Mouse (Mus musculus) left cerebral cortex, postnatal 14 days (tissue): ENCODE data around the gene Dapk1. TPM values are rescaled to one million over a fixed set of nuclear protein-coding genes. Genes with fewer than 3 reads are reported as not detected.

Source experiments
- DNase-seq, 2 experiments: peaks; one replicate each; pipeline ENCODE4 v3.0.0; 2021 to 2022; ENCODE audit warnings: low spot score in 2 of 2, mixed read lengths in 1 of 2
- intact Hi-C: fragments of 180-260 bp; cut with DNase I; formaldehyde crosslinking; loops from one replicate; pipeline ENCODE4 v1.15.1; 2025
- total RNA-seq, 2 experiments: library from RNA; stranded (reverse); gene quantifications; 2 replicates each; pipeline ENCODE4 v1.2.3; 2021

Gene Dapk1
- total RNA-seq, 2 experiments from 2014 or later = 78.6 to 89.5 TPM

GRCm38 (mm10) chr13:60684806-60685205 lies 83.1 kb downstream of the Dapk1 start:
- intact Hi-C loops = loop anchor here (5.0 kb wide), 1 partner anchor 63 kb away; no protein-coding TSS in a partner anchor
- DNase-seq = no peak

DNA sequence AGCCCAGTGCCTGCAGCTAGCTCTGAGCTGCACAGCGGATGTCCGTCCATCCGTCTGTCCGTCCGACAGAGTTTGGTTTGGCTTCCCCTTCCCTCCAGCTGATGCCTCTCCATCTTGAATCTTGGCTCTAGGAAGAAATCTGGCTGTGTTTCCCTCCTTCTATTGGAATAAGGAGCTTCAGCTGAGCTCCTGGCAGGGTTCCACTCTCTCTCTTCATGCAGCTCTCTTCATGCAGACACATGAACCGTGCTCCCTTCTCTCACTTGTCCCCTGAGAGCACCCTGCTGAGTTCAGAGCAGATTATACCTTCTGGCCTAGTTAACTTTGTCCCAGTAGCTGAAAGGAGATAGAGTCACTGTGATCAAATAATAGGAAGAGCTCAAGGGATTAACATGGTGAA lies 83.5 kb downstream of the Dapk1 start:
- intact Hi-C loops = loop anchor here (5.0 kb wide), 1 partner anchor 63 kb away; no protein-coding TSS in a partner anchor
- peak in 1 of 2 experiments; percentile 61 for DNase-seq

DNA sequence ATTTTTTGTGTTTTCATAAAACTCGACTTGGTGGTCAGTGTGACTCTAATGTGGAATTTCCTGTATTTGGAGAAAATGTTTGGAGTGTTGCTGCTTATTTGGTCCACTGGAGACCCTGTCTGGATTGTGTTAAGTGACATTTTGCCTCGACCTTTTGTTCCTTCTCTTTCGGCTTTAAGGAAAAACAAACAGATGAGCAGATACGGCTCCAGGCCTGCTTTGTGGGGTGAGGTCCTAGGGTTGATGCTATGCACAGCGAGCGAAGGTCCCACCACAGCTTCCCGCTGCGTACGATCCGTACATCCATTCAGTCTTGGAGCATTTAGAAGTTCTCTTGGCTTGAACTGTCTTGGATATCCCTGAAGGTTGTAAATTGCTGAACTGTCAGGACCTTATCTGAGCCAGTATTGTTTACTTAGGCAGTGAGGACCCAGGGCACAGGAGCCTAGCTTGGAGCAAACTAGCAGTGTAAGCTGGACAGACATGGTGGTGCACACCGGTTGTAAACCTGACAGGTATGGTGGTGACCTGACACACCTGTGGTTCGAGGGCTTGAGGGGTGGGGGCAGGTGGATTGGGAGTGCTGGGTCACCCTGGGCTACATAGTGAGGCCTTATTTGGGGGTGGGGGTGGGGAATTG lies 84.4 kb downstream of the Dapk1 start:
- intact Hi-C loops = loop anchor here (5.0 kb wide), 1 partner anchor 64 kb away; no protein-coding TSS in a partner anchor
- no peak for DNase-seq

DNA sequence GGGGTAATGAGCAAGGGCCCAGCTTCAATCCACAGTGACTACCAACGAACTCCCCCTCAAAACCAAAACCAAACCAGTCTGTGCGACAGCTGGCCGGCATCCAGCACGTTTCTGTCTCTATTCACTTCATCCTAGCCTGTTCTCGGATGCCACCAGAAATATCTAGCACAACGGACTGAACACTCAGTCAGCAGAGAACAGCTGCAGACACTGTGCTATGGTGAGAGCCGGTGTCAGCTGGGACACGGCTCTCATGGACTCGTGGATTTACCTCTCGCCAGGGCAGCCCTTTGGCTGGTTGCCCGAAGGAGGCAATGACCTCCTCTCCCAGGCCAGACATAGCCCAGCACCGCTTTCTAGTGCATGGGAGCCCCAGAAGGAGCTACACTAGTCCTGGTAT lies 85.2 kb downstream of the Dapk1 start:
- intact Hi-C loops = loop anchor here (5.0 kb wide), 1 partner anchor 65 kb away; no protein-coding TSS in a partner anchor
- peak; percentile 75 to 87 for DNase-seq

DNA sequence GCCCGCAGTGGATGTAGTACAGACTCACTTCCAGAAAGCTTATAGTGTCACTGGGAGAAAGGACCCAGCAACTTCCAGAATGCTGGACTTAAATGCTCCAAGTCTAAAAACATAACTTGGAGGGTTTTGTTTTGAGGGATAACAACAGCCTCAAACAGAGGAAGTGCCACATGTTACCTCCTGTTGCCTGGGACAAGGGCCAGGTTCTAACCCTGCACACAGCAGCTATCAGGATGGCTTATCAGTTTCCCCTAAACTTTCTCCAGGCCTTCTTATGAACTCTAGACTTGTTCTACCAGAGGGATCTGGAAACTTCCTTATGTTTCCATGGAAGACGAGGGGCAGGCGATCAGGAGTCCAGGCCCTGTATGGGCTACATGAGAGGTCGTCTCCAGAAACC lies 85.7 kb downstream of the Dapk1 start:
- no peak for DNase-seq
- intact Hi-C loops = loop anchor here (5.0 kb wide), 1 partner anchor 65 kb away; no protein-coding TSS in a partner anchor

DNA sequence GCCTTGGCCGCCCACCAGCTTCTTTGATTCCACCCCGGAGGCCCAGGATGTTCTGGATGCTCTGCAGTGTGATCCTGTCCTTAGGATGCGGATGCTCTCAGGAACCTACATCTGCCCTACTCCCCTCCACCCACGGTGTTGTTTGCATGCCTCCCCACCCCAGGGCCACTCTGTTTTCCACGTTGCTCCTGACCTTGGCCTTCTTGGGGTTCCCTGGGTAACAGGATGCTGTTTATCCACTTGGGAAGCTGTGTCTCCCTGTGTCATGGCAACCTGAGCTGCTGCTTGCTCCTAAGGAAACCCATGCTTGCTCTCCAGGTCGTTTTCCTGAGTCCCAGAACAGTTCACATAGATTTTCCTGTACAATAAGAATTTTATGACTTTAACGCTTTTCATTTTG lies 86.1 kb downstream of the Dapk1 start:
- no peak for DNase-seq
- intact Hi-C loops = loop anchor here (5.0 kb wide), 1 partner anchor 66 kb away; no protein-coding TSS in a partner anchor

DNA sequence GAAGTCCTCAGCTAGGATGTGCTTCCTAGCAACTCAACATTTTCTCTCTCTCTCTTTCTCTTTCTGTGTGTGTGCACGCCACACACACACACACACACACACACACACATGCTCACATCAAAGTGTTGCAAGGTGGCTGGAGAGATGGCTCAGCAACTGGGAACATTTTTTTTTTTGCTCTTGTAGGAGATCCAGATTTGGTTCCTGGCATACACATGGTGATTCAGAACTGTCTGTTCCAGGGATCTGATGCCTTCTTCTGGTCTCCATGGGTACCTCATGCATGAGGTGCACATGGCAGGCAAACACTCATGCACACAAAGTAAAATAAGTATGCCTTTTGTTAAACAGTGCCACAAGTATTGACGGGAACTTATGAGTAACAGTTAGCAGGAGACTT lies 89.2 kb downstream of the Dapk1 start:
- intact Hi-C loops = loop anchor here (5.0 kb wide), 1 partner anchor 46 kb away; no protein-coding TSS in a partner anchor
- DNase-seq = peak in 1 of 2 experiments; percentile 81

GRCm38 (mm10) chr13:60691940-60692339 lies 90.2 kb downstream of the Dapk1 start:
- no peak for DNase-seq
- intact Hi-C loops = loop anchor here (5.0 kb wide), 1 partner anchor 45 kb away; no protein-coding TSS in a partner anchor

- intact Hi-C loops = no loop called here
- DNase-seq = no peak
Observed at GRCm38 (mm10) chr13:60695186-60695980, 93.6 kb downstream of the Dapk1 start.

- no peak for DNase-seq
- intact Hi-C loops = no loop called here
Observed at GRCm38 (mm10) chr13:60696323-60696722, 94.6 kb downstream of the Dapk1 start.

DNA sequence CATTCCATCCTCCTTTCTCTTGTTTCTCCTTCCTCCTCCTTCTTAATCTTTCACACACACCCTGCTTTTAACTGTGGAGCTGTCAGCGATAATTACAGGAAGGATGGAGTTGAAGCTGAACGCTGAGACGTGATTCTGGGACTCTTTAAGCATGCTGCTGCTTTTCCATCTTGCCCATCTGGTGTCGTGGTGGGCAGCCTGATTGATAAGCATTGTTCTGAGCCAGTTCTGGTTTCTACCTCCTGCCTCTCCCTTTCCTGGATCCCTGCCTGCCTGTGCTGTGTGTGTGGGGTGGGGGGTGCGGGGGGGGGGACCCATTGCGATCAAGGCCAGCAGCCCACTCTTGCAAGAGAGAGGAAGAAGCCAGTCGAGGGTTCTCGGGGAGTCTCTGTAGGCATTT lies 95.0 kb downstream of the Dapk1 start:
- intact Hi-C loops = no loop called here

DNA sequence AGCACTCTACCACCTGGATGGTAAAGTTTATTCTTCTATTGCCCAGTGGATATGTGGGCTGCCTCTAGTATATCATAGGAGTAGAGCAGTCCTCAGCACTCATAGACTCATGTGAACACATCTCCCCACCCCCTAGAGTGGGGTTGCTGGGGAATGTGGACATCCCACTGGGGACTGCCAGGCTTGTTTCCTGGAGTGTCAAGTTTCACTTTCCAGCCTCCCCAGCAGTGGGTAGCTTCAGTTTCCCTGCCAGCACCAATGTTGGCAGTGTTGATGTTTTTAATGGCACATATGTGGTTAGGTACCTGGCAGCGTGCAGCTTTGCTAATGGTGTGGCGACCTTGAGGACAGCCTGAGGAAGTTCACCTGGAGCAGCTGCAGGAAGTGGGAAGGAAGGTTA lies 96.3 kb downstream of the Dapk1 start:
- DNase-seq = no peak
- intact Hi-C loops = no loop called here

More for the DNA sequence above, 95.0 kb downstream of the Dapk1 start:
- DNase-seq = no peak

DNA sequence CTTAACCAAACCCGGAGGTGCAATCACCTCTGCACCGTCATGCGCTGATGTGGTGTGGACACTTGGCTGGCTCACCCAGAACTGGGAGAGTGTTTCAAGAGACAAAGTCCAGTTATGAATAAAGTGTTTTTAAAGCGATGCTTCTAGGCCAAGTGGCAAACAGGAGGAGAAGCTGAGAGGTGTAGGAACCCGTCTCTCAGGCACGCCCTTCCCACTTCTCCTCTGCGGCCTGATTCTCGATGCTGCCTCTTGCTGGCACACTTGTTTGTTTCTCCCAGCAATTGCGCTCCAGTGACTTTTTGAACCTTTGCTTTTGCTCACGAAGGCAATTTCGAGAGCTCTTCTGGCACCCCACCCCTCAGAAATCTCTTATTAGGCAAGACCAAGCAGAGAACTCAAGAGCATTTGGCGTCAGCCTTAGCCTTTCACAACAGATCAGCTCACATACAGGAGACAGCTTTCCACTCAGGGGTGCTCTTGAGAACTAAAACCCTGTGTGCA lies 100.0 kb downstream of the Dapk1 start:
- no peak for DNase-seq
- intact Hi-C loops = no loop called here

DNA sequence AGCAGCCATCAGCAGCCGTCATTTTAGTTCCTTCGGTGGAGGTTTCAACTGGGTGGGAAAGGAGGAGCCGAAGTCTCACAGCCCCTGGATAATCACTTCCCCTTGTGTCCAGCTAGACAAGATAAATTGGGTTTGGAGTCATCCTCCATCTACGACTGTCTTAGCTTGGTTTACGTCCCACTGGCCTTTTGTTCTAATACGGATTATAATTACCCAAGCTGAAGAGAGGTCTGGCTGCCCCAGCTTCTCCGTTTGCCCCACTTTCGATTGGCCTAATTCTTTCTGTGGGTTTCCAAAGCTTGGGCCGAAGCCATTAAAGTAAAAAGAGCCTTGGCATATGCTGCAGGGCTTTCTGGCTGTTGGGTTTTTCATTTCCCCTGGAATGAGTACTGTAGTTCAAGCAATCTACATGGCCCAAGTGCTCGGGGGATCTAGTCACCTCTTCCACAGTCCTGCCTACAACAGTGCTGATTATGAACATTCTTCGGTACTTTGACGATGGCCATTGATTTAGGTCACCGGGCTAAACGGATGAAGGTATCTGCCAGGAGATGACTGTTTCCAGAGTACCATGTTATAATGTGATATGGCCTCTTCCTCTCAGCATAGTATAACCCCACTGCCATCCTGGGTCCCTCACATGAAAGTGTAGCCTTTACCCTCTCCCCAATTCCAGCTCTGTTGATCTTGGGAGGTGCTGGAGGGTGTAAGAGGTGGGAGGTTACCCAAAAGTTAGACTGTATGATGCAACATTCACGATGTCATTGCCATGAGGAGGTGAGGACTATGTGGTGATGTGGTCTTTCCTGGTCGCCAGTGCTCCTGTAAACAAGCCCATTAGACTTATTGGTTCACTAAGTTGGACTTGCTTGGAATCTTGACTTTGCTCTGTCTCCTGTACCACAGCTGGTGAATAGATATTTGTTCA lies 106.1 kb downstream of the Dapk1 start:
- intact Hi-C loops = no loop called here
- no peak for DNase-seq

- intact Hi-C loops = no loop called here
- no peak for DNase-seq
Observed at GRCm38 (mm10) chr13:60709136-60709535, 107.4 kb downstream of the Dapk1 start.

GRCm38 (mm10) chr13:60710963-60711362 lies 109.2 kb downstream of the Dapk1 start:
- no peak for DNase-seq
- intact Hi-C loops = no loop called here

DNA sequence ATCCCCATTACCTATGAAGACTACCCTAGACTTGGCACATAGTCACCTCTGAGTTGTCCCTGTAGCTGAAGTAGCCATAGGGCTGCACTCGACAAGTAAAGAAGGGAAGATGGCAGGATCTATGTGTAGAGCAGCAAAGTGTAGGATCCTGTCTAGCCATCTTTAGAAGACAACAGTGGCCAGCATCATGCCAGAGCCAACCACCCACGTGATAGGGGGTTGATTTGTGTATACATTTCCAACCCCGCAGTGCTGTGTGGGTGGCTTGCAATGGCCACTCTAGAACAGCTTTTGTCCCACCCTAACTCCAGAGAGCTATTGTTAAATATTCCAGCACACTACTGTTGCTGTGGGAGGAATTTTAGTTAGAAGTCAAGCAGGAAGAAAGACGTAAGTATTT lies 111.8 kb downstream of the Dapk1 start:
- peak in 1 of 2 experiments; percentile 59 for DNase-seq
- intact Hi-C loops = no loop called here

- intact Hi-C loops = no loop called here
- no peak for DNase-seq
Observed at GRCm38 (mm10) chr13:60716107-60716506, 114.4 kb downstream of the Dapk1 start.

DNA sequence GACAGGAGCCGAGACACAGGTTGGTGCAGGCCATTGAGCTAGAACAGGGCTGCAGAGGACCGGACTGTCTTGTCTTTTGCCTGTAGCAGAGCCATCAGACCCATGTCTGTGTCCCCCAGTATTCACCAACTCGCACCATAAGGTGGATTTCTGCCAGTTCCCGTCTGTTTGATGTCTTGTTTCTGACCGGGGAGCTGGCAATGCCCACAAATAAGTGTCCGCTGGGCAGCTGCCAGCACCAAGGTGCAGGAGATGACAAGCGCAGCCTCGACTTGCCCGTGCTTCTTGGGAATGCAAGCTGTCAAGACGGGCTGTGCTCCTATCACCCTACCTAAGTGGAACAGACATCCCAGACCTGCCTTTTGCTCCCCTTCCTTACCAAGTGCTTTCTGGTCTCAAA lies 115.7 kb downstream of the Dapk1 start:
- intact Hi-C loops = no loop called here
- no peak for DNase-seq
